Mouse (Mus musculus) hematopoietic stem cell, adult 5-6 weeks (primary cell): Measurements from ENCODE around the gene Eci2. TPM values are rescaled to one million over a fixed set of nuclear protein-coding genes. Genes with fewer than 3 reads are reported as not detected.
"Not testable (repeated sequence)": the region's sequence is repeated elsewhere in the genome, so short reads cannot be mapped to it uniquely, and the experiment has no call there.

Source experiments
- ATAC-seq, 2 experiments: fragments of 125-278 bp in 1 of 2; replicated peaks in 1 of 2; 2 replicates each; pipeline ENCODE4 v1.8.0; 2016 to 2017; ENCODE audit warnings: inconsistent platforms in 2 of 2, mild to moderate bottlenecking in 2 of 2, moderate number of reproducible peaks in 2 of 2, low read depth in 1 of 2, moderate TSS enrichment in 1 of 2; ENCODE audit not compliant: low FRiP score in 2 of 2, poor library complexity in 2 of 2, severe bottlenecking in 2 of 2, insufficient read depth in 1 of 2, low TSS enrichment in 1 of 2
- total RNA-seq: library from RNA; stranded (forward); fragments of 172-1452, 232-1000 nt; gene quantifications from 2 replicates; pipeline ENCODE4 v1.2.3, GENCODE M21; 2017

Eci2 gene
- total RNA-seq, 1 experiment from 2014 or later: 75.4 TPM

DNA sequence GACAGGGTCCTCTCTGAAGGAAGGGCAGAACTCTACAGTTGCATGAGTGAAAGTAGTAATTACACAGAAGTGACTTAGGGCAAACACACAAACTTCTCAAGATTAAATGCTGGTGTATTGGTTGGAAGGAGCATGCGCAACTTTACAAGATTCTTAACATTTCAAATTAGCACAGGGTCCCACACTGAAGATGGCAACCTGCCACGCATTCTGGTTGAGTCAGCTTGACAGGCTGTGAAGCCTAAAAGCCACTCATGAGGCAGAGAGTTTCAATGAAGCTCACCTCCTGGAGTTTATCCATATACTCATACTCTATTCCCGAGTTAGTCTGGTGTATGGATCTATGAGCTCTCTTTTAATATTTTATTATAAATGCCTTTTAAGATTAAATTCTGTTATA lies 68.7 kb downstream of the Eci2 start:
- ATAC-seq: not testable (repeated sequence)

DNA sequence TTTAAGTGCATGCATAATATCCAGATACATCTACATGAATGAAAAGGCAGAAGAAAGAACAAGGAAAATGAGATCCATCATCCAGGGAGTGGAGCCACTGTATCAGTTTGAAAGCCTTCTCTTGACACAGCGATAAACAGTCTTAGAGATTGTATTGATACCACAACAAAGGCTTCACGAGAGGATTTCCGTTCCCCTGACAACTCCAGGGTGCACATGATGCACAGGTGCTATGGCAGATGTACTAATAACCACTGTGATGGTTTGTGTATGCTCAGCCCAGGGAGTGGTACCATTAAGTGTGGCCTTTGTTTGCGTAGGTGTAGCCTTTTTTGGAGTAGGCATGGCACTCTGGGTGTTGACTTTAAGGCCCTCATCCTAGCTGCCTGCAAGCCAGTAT lies 70.0 kb downstream of the Eci2 start:
- no peak for ATAC-seq

DNA sequence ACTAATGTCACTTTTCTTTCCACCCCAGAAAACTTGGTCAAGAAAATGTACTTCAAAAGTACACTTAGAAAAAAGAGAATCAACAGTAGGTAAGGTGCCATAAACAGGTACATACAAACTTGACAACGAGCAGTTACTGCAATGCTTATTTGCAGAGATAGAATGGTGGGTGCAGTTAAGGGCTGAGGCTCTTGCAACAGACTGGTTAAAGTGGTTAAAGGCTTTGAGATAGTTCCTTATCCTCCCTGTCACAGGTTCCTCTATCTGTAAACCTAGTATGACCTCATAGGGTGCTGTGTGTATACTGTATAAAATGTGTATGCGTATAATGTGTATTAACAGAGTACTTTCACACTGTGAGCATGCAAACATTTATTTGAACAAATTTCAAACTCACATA lies 75.5 kb downstream of the Eci2 start:
- ATAC-seq: peak in 1 of 2 experiments; percentile 27; a peak in 1 of 4 replicates

DNA sequence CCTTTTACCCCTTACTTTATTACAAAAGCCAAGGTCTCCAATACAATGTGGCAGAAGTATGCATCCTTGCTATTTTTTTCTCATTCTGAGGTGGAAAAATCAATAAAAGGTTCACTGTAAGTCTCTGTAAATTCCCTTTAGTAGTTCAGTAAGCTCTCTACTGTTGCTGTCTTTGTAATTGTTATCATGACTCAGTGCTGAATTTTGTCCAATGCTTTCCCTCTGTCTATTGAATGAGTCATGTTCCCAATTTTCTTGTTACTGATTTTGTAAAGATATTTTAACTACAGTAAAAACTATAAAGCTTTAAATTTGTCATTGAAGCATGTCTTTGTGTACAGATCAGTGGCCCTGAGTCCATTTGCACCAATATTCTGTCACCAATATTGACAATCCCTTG lies 84.5 kb downstream of the Eci2 start:
- ATAC-seq: no peak

DNA sequence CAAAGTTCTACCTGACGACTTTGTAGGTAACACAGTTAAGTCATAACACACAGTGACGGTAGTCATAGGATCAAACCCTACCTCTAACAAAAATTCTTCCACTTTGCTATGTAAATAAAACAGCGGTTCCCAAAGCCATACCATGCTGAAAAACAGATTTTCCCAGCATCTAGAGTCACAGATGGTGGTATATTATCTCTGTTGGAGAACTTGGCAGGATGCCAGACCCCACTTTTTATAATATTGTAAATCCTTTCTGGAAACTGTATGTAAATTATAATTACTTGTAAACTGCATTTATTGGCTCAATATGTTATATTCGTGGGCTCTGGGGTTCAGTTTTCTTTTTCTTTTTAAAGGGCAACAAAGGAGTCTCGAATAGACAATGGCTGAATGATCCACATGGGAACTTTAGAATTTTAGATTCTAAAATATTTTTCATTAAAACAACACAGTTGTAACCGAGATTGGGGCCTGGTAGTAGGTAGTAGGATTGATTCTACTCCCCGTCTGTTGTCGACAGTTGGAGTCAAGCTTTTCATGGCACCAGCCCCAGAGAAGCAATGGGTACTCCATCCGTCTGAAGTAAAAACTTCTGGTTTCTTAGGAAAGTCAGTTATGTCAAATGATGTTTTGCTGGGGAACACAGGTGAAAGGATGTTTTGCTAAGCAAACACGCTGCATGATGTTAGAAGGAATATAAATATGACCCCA lies 91.8 kb downstream of the Eci2 start:
- ATAC-seq: no peak

Other genes starting within 250 kb of the Eci2 start
- 184 and 215 TPM in 2 replicates for gene Prpf4b, start 151.8 kb downstream of the Eci2 start, total RNA-seq
- gene Fam217a, start 102.8 kb downstream of the Eci2 start, total RNA-seq: not detected in 2 replicates
- not detected in 2 replicates for gene 4933417A18Rik, start 102.7 kb downstream of the Eci2 start, total RNA-seq
- gene Eci3, start 63.3 kb downstream of the Eci2 start, total RNA-seq: not detected in 2 replicates